Mouse (Mus musculus) megakaryocyte, embryonic 14.5 days (primary cell): ENCODE results near the gene Fut1.

Experiments used
- FLI1 ChIP-seq: IDR thresholded peaks from 2 replicates; pipeline ENCODE4 v1.6.1; 2012; ENCODE audit warnings: low read length, inconsistent platforms, mixed read lengths
- GATA1 ChIP-seq: IDR thresholded peaks from 3 replicates; pipeline ENCODE4 v1.6.1; 2012; ENCODE audit warnings: mixed read lengths, low read length, inconsistent platforms, borderline replicate concordance

DNA sequence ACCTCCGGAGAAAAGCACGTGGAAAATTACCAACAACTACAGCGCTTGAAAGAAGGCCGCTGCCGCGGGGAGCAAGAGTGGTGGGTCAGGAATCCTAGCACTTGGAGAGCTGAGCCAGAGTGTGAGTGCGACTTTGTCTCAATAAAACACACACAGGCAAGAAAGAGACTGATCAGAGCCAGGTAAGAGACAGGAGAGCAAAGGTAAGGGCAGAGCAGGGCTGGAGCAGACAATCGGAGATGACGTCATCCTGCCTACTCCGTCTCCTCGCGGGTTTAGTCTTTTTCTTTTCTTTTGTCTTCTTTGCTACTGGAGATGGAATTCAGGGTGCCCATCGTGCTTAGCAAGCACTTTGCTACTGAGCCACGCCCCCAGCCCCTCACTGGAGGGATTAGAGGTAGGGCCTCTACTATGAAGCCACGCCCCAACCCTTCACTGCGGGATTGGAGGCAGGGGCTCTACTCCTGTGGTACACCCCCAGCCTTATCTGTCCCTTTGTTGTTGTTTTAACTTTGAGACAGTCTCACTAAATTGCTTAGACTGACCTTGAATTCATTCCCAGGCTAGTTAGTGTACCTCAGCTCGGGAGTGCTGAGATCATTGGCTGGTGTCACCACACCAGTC is 37.4 kb downstream of the Fut1 start:
- TF ChIP-seq GATA1 (no peak), FLI1 (no peak)
